Mouse (Mus musculus) hindbrain, postnatal 0 days (tissue): ENCODE measurements around the gene Prss12. TPM values are rescaled to one million over a fixed set of nuclear protein-coding genes. Genes with fewer than 3 reads are reported as not detected.

ENCODE experiments used
- ATAC-seq: fragments of 200-750 bp; cut with Nextera tagmentation; 2 replicates; pipeline ENCODE4 v1.8.0; 2017; ENCODE audit warnings: mild to moderate bottlenecking, moderate TSS enrichment, moderate library complexity
- DNase-seq: peaks from one replicate; pipeline ENCODE4 v3.0.0-alpha.2; 2015; ENCODE audit warnings: low spot score
- H3K27ac ChIP-seq: fragments of 300-500 bp; sonication (generic); 2 replicates; pipeline ENCODE4 v1.5.1; 2014; ENCODE audit warnings: mild to moderate bottlenecking
- H3K27me3 ChIP-seq: fragments of 300-500 bp; sonication (generic); 2 replicates; pipeline ENCODE4 v1.6.1; 2014; ENCODE audit warnings: low read length, mixed read lengths; ENCODE audit not compliant: insufficient read depth
- H3K36me3 ChIP-seq: fragments of 300-500 bp; sonication (generic); 2 replicates; pipeline ENCODE4 v1.6.1; 2014; ENCODE audit warnings: low read length, mixed read lengths; ENCODE audit not compliant: insufficient read depth
- H3K4me1 ChIP-seq: fragments of 300-500 bp; sonication (generic); 2 replicates; pipeline ENCODE4 v1.6.1; 2014; ENCODE audit warnings: antibody characterized with exemption, low read length, mixed read lengths; ENCODE audit not compliant: insufficient read depth
- H3K4me2 ChIP-seq: fragments of 300-500 bp; sonication (generic); 2 replicates; pipeline ENCODE4 v1.6.1; 2014; ENCODE audit warnings: low read depth, mild to moderate bottlenecking, low read length, moderate library complexity, mixed read lengths
- H3K4me3 ChIP-seq: fragments of 300-500 bp; sonication (generic); 2 replicates; pipeline ENCODE4 v1.5.1; 2014; ENCODE audit warnings: low read length
- H3K9ac ChIP-seq: fragments of 300-500 bp; sonication (generic); replicated peaks from 2 replicates; pipeline ENCODE4 v1.6.1; 2014; ENCODE audit warnings: mild to moderate bottlenecking, low read length, moderate library complexity, mixed read lengths
- H3K9me3 ChIP-seq: fragments of 300-500 bp; sonication (generic); 2 replicates; pipeline ENCODE4 v1.6.1; 2016; ENCODE audit warnings: low read length, mixed read lengths
- CTCF ChIP-seq: IDR thresholded peaks from 2 replicates; pipeline ENCODE4 v1.5.1; 2016; ENCODE audit warnings: antibody characterized with exemption, control low read depth, low read depth
- WGBS: fragments of 180-500 bp; shearing (Covaris S2); extraction: QIAGEN DNeasy Blood & Tissue Kit; methylation state at CpG from one replicate; pipeline ENCODE4 v1.1.7; 2014; 5-methylcytosine and 5-hydroxymethylcytosine counted together
- polyA plus RNA-seq: library from polyadenylated mRNA; unstranded; fragments of >200 nt; fragmentation: Nextera tagmentation; extraction: Ambion mirVana; gene quantifications from 2 replicates; pipeline ENCODE4 v1.2.1, GENCODE M21; 2015
- total RNA-seq: library from RNA; depleted of rRNA; stranded (reverse); fragments of >200 nt; gene quantifications from 2 replicates; pipeline ENCODE4 v1.2.3, GENCODE M21; 2014; rRNA removed

Prss12 gene
- 14.7 and 19.6 TPM in 2 replicates for total RNA-seq
- polyA plus RNA-seq, result 16.8 and 17.1 TPM in 2 replicates

DNA sequence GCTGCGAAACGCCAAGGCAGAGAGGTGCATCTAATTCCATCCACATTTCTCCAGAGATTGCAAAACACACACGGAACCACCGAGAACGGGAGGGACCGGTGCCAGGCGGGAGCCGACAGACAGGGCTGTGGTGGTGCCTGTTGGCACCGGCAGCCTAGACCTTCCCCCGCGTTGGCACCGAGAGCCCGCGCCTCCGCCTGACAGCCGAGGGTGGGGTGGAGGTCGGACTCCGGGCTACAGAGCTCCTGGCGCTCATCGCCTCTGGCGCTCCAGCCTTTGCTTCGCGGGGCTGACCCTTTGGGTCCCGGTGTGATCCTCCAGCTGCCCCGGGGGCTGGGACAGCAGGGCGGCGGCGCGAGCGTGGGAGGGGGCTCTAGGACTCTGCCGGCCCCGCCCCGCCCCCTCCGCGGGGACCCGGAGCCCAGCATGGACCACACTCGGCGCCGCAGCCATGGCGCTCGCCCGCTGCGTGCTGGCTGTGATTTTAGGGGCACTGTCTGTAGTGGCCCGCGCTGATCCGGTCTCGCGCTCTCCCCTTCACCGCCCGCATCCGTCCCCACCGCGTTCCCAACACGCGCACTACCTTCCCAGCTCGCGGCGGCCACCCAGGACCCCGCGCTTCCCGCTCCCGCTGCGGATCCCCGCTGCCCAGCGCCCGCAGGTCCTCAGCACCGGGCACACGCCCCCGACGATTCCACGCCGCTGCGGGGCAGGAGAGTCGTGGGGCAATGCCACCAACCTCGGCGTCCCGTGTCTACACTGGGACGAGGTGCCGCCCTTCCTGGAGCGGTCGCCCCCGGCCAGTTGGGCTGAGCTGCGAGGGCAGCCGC is at the start of gene Prss12:
TSS of gene Prss12 (plus strand) at position 206 of the 830 bp plus-strand sequence.
- H3K27ac ChIP-seq, result no peak within 1 kb of the TSS
- TF ChIP-seq CTCF, result no peak
- no peaks in the 10 kb centered on the region for H3K27me3 ChIP-seq
- DNase-seq (peak; percentile 59), ATAC-seq (peak; percentile 82)
- H3K9ac ChIP-seq, result peak within 1 kb of the TSS; percentile 62
- no peaks in the 10 kb centered on the region for H3K36me3 ChIP-seq
- 0 out of 2 replicates have a peak, but pooled peaks cover 4% of the 10 kb centered on the region for H3K4me1 ChIP-seq
- H3K9me3 ChIP-seq, result no peaks in the 10 kb centered on the region
- H3K4me3 ChIP-seq, result peak within 1 kb of the TSS; percentile 78
- WGBS, result 2% methylated on average over 64 of the region's 84 CpGs
- H3K4me2 ChIP-seq, result peak within 1 kb of the TSS; percentile 97

DNA sequence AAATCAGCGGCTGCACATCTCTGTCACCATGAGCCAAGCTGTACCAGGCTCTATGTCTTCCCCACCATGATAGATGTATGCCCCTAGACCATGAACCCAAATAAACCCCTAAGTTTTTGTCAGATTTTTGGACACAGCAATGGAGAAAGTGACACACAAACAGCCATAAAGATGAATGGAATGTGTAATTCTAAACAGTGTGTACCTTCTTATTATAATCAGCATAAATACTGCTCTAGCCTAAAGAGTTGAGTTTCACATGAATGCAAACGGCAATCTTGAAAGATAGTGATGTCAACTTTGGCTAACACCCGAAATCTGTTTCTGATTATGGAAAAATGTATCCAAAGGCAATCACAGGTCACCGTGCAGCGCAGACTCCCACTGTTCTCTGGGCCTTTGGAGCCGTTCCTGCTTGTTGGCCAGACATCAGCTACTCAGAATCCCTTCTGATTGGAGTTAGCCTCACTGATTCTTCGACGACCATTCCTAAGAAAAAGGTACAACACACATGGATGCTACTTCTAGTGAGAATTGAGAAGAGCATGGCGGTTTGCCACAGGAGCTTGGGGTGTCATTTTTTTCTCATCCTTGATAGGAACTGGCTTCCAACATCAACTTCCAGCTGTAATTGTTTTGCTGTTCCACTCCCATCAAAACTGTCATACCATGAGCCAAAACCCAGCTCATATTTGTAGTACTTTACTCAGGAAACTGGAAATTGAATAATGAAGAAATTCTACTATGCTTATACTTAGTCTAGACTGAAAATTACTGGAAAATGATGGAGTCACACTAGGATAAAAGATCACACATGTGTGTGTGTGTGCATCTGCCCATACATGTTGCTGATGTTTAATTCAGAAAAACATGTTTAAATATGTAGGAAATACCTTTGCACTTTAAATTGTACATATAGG is 48.9 kb upstream of the Prss12 start:
- 82% methylated on average over 9 of the region's 9 CpGs for WGBS
- Histone ChIP-seq H3K9me3 (no peaks in the 10 kb centered on the region), H3K27ac (no peak overlapping the region), H3K9ac (no peak overlapping the region), H3K4me1 (no peaks in the 10 kb centered on the region), H3K36me3 (no peaks in the 10 kb centered on the region), H3K4me2 (no peak overlapping the region), H3K4me3 (no peak overlapping the region), H3K27me3 (no peaks in the 10 kb centered on the region)
- DNase-seq, result no peak
- TF ChIP-seq CTCF, result no peak
- ATAC-seq, result no peak

DNA sequence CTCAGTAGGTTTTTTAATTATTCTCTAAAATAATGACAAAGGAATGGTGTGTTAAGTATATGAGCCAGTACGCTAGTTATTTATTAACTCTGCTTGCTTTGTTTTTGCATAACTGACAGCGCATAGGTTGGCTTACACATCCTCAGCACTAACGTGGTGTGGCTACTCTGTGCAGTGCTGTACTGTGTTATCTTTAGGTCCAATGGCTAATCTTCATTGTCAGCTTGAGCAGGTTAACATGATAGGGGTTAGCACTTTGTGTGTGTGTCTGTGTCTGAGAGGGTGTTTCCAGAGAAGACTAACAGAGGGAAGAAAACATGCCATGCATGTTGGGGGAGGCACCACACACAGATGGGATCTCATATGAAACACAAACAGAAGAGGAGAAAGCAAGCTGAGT is 41.8 kb upstream of the Prss12 start:
- Histone ChIP-seq H3K27ac (no peak overlapping the region), H3K9ac (no peak overlapping the region), H3K27me3 (no peaks in the 10 kb centered on the region), H3K4me3 (no peak overlapping the region), H3K36me3 (no peaks in the 10 kb centered on the region), H3K9me3 (no peaks in the 10 kb centered on the region), H3K4me2 (no peak overlapping the region), H3K4me1 (no peaks in the 10 kb centered on the region)
- no peak for TF ChIP-seq CTCF
- ATAC-seq (no peak), DNase-seq (no peak)
- 84% methylated on average over 3 of the region's 3 CpGs for WGBS

DNA sequence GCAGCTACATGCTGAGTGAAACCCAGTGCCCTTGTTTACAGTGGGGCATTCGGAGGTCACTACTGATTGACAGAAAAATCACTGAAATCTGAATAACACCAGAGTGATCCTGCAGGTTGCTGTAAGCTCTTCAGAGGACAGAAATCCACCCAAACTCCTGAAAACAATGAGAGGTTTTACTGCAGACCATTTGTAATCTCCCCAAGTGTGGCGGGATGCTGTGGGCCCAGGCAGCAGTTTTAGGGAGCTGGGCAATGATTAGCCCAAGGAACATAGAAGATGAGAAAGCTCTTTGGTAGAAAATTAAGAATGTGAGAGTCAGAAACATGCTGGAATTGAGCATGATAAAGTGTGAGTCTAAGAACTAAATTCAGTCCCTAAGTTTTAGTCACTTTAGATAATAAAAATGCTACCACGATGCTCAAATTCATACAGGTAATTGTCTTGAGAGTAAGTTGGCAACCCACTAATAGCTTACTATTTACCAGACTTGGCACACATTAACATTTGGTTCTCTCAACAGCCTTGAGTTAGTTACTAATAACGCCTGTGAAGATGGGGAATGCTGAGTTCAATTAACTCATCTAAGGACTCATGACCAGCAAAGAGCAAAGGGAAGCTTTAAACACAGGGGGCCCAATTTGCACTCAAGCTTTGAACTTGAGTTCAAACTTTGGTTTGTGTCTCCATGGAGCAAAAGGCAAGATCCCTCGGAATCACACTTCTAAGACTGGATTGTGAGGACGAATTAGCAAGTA is 34.7 kb upstream of the Prss12 start:
- Histone ChIP-seq H3K9me3 (no peaks in the 10 kb centered on the region), H3K27me3 (no peaks in the 10 kb centered on the region), H3K4me2 (no peak overlapping the region), H3K4me1 (no peaks in the 10 kb centered on the region), H3K36me3 (no peaks in the 10 kb centered on the region), H3K9ac (no peak overlapping the region), H3K27ac (no peak overlapping the region), H3K4me3 (no peak overlapping the region)
- TF ChIP-seq CTCF, result no peak
- 73% methylated on average over 6 of the region's 6 CpGs for WGBS
- no peak for ATAC-seq
- DNase-seq, result no peak

DNA sequence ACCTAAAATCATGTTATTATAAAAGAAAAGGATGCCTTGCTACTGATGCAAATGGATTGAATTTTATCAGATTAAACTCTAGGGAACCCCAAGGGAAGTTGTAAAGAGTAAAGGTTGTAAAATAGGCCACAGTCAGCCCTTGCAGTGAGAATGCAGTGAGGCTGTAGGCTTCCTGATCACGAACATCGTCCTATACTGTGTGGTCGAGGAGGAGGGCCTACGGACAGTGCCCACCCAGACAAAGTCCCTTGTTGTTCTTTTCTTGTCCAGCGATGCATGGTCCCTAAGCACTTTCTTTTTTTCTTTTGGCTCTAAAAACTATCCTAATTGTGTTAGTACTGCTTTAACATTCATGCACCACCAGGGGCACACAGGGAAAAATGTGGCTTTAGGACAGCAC is 33.5 kb upstream of the Prss12 start:
- 29% methylated on average over 5 of the region's 5 CpGs for WGBS
- Histone ChIP-seq H3K36me3 (no peaks in the 10 kb centered on the region), H3K9ac (no peak overlapping the region), H3K27ac (no peak overlapping the region), H3K4me3 (no peak overlapping the region), H3K9me3 (no peaks in the 10 kb centered on the region), H3K4me1 (no peaks in the 10 kb centered on the region), H3K27me3 (no peaks in the 10 kb centered on the region), H3K4me2 (no peak overlapping the region)
- peak; percentile 25; the same call in 1 of the 2 replicates for TF ChIP-seq CTCF
- DNase-seq (no peak), ATAC-seq (no peak)

DNA sequence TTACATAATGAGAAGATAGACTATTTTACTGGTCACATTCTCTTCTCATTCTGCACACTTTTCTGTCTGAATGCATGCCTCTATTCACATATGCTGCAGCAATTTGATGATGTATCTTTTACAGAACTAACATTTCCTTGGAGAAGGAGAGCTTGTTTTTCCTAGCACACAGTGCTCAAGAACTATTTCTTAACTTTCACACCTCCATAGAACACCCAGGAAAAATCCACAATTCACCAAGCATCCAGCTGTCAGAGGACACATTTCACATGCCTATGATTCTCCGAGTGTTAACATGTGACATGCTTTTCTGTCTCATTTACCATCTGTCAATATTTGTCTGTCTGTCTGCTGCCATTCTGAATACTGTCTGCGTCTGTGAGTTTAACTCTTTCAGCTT is 21.1 kb upstream of the Prss12 start:
- no peak overlapping the region for H3K9ac ChIP-seq
- no peaks in the 10 kb centered on the region for H3K36me3 ChIP-seq
- no peak overlapping the region for H3K4me3 ChIP-seq
- H3K27me3 ChIP-seq, result no peaks in the 10 kb centered on the region
- no peaks in the 10 kb centered on the region for H3K4me1 ChIP-seq
- WGBS, result 70% methylated on average over 2 of the region's 2 CpGs
- H3K27ac ChIP-seq, result no peak overlapping the region
- ATAC-seq, result no peak
- DNase-seq, result no peak
- no peak for TF ChIP-seq CTCF
- H3K4me2 ChIP-seq, result no peak overlapping the region
- H3K9me3 ChIP-seq, result no peaks in the 10 kb centered on the region
